Mouse (Mus musculus) neural tube, embryonic 12.5 days (tissue): ENCODE measurements around the gene Rtf2. TPM values are rescaled to one million over a fixed set of nuclear protein-coding genes. Genes with fewer than 3 reads are reported as not detected.

Source experiments
- ATAC-seq: fragments of 200-750 bp; cut with Nextera tagmentation; 2 replicates; pipeline ENCODE4 v1.8.0; 2017; ENCODE audit warnings: low read depth, mild to moderate bottlenecking, moderate TSS enrichment, moderate library complexity; ENCODE audit not compliant: low FRiP score
- H3K27ac ChIP-seq: fragments of 300-500 bp; sonication (generic); 2 replicates; pipeline ENCODE4 v1.5.1; 2016
- H3K27me3 ChIP-seq: fragments of 300-500 bp; sonication (generic); replicated peaks from 2 replicates; pipeline ENCODE4 v1.6.1; 2016; ENCODE audit warnings: mild to moderate bottlenecking
- H3K36me3 ChIP-seq: fragments of 300-500 bp; sonication (generic); 2 replicates; pipeline ENCODE4 v1.6.1; 2016; ENCODE audit warnings: mild to moderate bottlenecking
- H3K4me1 ChIP-seq: fragments of 300-500 bp; sonication (generic); 2 replicates; pipeline ENCODE4 v1.6.1; 2016
- H3K4me2 ChIP-seq: fragments of 300-500 bp; sonication (generic); replicated peaks from 2 replicates; pipeline ENCODE4 v1.6.1; 2016; ENCODE audit warnings: mild to moderate bottlenecking
- H3K4me3 ChIP-seq: fragments of 300-500 bp; sonication (generic); 2 replicates; pipeline ENCODE4 v1.5.1; 2016
- H3K9ac ChIP-seq: fragments of 300-500 bp; sonication (generic); 2 replicates; pipeline ENCODE4 v1.6.1; 2016; ENCODE audit warnings: mild to moderate bottlenecking
- H3K9me3 ChIP-seq: fragments of 300-500 bp; sonication (generic); 2 replicates; pipeline ENCODE4 v1.6.1; 2016; ENCODE audit warnings: mild to moderate bottlenecking
- WGBS: fragments of 180-500 bp; shearing (Covaris S2); methylation state at CpG from one replicate; pipeline ENCODE4 v1.1.7; 2016; 5-methylcytosine and 5-hydroxymethylcytosine counted together
- polyA plus RNA-seq: library from polyadenylated mRNA; unstranded; fragments of >200 nt; fragmentation: Nextera tagmentation; extraction: Ambion mirVana; gene quantifications from 2 replicates; pipeline ENCODE4 v1.2.1, GENCODE M21; 2016

The Rtf2 gene
- polyA plus RNA-seq = 102 and 105 TPM in 2 replicates

GRCm38 (mm10) chr2:172439843-172440639 lies at the start of gene Rtf2:
Gene Rtf2, plus strand, starts transcription at chr2:172440556.
- no peak within 1 kb of the TSS for H3K27ac ChIP-seq
- H3K36me3 ChIP-seq = peaks cover 4% of the 10 kb centered on the region
- H3K27me3 ChIP-seq = no peaks in the 10 kb centered on the region
- H3K4me1 ChIP-seq = peaks cover 19% of the 10 kb centered on the region
- peak within 1 kb of the TSS; percentile 64 for H3K4me3 ChIP-seq
- peak within 1 kb of the TSS; percentile 94 for H3K4me2 ChIP-seq
- peak; percentile 98 for ATAC-seq
- no peaks in the 10 kb centered on the region for H3K9me3 ChIP-seq
- H3K9ac ChIP-seq = peak within 1 kb of the TSS; percentile 67
- WGBS = 3% methylated on average over 35 of the region's 35 CpGs

- no peak for ATAC-seq
These were observed 48.3 kb upstream of the Rtf2 start for GRCm38 (mm10) chr2:172392041-172392521.

GRCm38 (mm10) chr2:172393391-172394051 lies 46.8 kb upstream of the Rtf2 start, which contains the start of gene Cass4:
Gene Cass4, plus strand, starts transcription at chr2:172393794.
- no peak for ATAC-seq
- 41% methylated on average over 13 of the region's 13 CpGs for WGBS
- Histone ChIP-seq H3K36me3 (no peaks in the 10 kb centered on the region), H3K4me2 (no peak within 1 kb of the TSS), H3K27ac (no peak within 1 kb of the TSS), H3K9me3 (no peaks in the 10 kb centered on the region), H3K4me3 (no peak within 1 kb of the TSS), H3K4me1 (peaks cover 6% of the 10 kb centered on the region; the same call in 1 of the 2 replicates), H3K27me3 (no peaks in the 10 kb centered on the region), H3K9ac (no peak within 1 kb of the TSS)

More at GRCm38 (mm10) chr2:172392041-172392521, 48.3 kb upstream of the Rtf2 start:
- Histone ChIP-seq H3K27me3 (no peaks in the 10 kb centered on the region), H3K9ac (no peak overlapping the region), H3K36me3 (no peaks in the 10 kb centered on the region), H3K4me3 (no peak overlapping the region), H3K27ac (no peak overlapping the region), H3K4me1 (peaks cover 6% of the 10 kb centered on the region; the same call in 1 of the 2 replicates), H3K4me2 (no peak overlapping the region), H3K9me3 (no peaks in the 10 kb centered on the region)
- 71% methylated on average over 10 of the region's 10 CpGs for WGBS

GRCm38 (mm10) chr2:172394052-172394392 lies 46.3 kb upstream of the Rtf2 start:
- 72% methylated on average over 2 of the region's 2 CpGs for WGBS

GRCm38 (mm10) chr2:172394671-172395070 lies 45.7 kb upstream of the Rtf2 start:
- Histone ChIP-seq H3K4me3 (no peak overlapping the region), H3K9ac (no peak overlapping the region), H3K9me3 (no peaks in the 10 kb centered on the region), H3K4me1 (peaks cover 6% of the 10 kb centered on the region; the same call in 1 of the 2 replicates), H3K36me3 (no peaks in the 10 kb centered on the region), H3K4me2 (no peak overlapping the region), H3K27ac (no peak overlapping the region), H3K27me3 (no peaks in the 10 kb centered on the region)
- WGBS = 64% methylated on average over 4 of the region's 4 CpGs
- no peak for ATAC-seq

More at GRCm38 (mm10) chr2:172394052-172394392, 46.3 kb upstream of the Rtf2 start:
- H3K27ac ChIP-seq = no peak overlapping the region
- H3K27me3 ChIP-seq = no peaks in the 10 kb centered on the region
- no peak for ATAC-seq
- no peaks in the 10 kb centered on the region for H3K36me3 ChIP-seq
- H3K4me2 ChIP-seq = no peak overlapping the region
- H3K4me1 ChIP-seq = peaks cover 6% of the 10 kb centered on the region; the same call in 1 of the 2 replicates
- no peak overlapping the region for H3K9ac ChIP-seq
- no peaks in the 10 kb centered on the region for H3K9me3 ChIP-seq
- no peak overlapping the region for H3K4me3 ChIP-seq

DNA sequence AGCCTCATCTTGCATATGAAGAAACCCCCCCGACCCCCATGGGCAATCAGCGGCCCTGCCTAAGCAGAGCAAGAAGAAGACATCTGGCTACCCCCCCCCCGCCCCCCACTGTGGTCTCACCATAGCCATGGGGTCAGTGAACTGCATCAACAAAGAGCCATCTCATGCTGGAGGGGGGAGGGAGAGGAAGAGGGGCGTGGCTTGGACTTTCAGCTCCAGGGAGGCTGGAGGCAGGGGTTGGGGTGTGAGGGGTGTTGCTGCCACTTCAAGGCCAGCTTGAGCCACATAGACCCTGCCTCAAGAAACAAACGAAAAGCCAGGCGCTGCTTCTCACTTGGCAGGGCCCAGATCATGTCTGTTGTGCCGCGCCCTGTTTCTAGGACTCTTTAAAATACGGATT lies 44.4 kb upstream of the Rtf2 start:
- no peak overlapping the region for H3K4me3 ChIP-seq

GRCm38 (mm10) chr2:172399901-172400300 lies 40.5 kb upstream of the Rtf2 start:
- H3K4me2 ChIP-seq = no peak overlapping the region
- H3K27ac ChIP-seq = no peak overlapping the region
- WGBS = 35% methylated on average over 9 of the region's 9 CpGs
- ATAC-seq = 0 out of 2 replicates have a peak, but pooled peaks have one; percentile 17
- no peaks in the 10 kb centered on the region for H3K36me3 ChIP-seq
- H3K27me3 ChIP-seq = no peaks in the 10 kb centered on the region
- H3K9ac ChIP-seq = no peak overlapping the region
- H3K4me3 ChIP-seq = no peak overlapping the region
- H3K4me1 ChIP-seq = peaks cover 6% of the 10 kb centered on the region; the same call in 1 of the 2 replicates
- no peaks in the 10 kb centered on the region for H3K9me3 ChIP-seq

More for the DNA sequence above, 44.4 kb upstream of the Rtf2 start:
- Histone ChIP-seq H3K9me3 (no peaks in the 10 kb centered on the region), H3K36me3 (no peaks in the 10 kb centered on the region), H3K4me2 (0 out of 2 replicates have a peak overlapping the region, but pooled peaks have one; percentile 9), H3K4me1 (peaks cover 6% of the 10 kb centered on the region; the same call in 1 of the 2 replicates), H3K27me3 (no peaks in the 10 kb centered on the region), H3K9ac (no peak overlapping the region), H3K27ac (no peak overlapping the region)
- no peak for ATAC-seq
- WGBS = 40% methylated on average over 9 of the region's 9 CpGs

DNA sequence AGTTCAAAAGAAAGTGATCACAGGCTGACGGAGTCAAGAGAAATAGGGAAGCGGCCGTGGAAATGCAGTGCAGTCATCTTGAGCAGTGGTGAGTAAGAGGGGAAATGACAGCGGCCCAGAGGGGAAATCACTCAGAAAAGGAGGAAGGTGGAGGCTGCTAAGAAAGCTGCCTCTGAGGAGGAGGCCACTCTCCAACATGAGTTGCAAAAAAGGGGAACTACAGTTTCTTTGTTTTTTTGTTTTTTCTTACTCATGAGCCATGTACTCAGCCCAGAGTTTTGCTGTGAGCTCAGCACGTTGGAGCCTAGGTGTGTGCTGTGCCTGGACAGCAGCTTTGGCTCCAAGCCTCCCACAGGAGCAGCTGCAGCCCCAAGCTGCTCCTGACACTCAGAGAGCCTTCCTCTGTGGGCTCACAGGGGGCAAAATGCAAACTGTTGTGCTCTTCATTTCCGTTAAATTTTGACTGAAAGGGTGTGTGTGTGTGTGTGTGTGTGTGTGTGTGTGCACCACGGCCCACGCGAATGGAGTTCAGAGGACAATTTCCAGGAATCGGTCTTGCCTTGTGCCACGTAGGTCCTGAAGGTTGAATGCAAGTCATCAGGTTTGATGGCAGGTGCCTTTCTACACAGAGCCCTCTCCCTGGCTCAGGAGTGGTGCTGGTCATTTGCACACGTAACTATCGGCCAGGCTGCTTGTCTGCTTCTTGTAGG lies 39.1 kb upstream of the Rtf2 start:
- Histone ChIP-seq H3K9ac (no peak overlapping the region), H3K9me3 (no peaks in the 10 kb centered on the region), H3K27me3 (no peaks in the 10 kb centered on the region), H3K36me3 (no peaks in the 10 kb centered on the region), H3K4me1 (no peaks in the 10 kb centered on the region), H3K4me2 (no peak overlapping the region), H3K4me3 (no peak overlapping the region), H3K27ac (no peak overlapping the region)
- 72% methylated on average over 13 of the region's 13 CpGs for WGBS
- ATAC-seq = no peak

GRCm38 (mm10) chr2:172404239-172404638 lies 36.1 kb upstream of the Rtf2 start:
- WGBS = 60% methylated on average over 7 of the region's 7 CpGs
- Histone ChIP-seq H3K27me3 (no peaks in the 10 kb centered on the region), H3K9me3 (no peaks in the 10 kb centered on the region), H3K4me3 (no peak overlapping the region), H3K9ac (no peak overlapping the region), H3K4me1 (no peaks in the 10 kb centered on the region), H3K27ac (no peak overlapping the region), H3K36me3 (no peaks in the 10 kb centered on the region), H3K4me2 (no peak overlapping the region)
- no peak for ATAC-seq

GRCm38 (mm10) chr2:172405011-172405410 lies 35.3 kb upstream of the Rtf2 start:
- H3K27ac ChIP-seq = no peak overlapping the region
- no peaks in the 10 kb centered on the region for H3K9me3 ChIP-seq
- WGBS = 78% methylated on average over 3 of the region's 3 CpGs
- H3K36me3 ChIP-seq = no peaks in the 10 kb centered on the region
- no peak overlapping the region for H3K9ac ChIP-seq
- no peak for ATAC-seq
- H3K4me2 ChIP-seq = no peak overlapping the region
- no peaks in the 10 kb centered on the region for H3K27me3 ChIP-seq
- no peak overlapping the region for H3K4me3 ChIP-seq
- no peaks in the 10 kb centered on the region for H3K4me1 ChIP-seq

DNA sequence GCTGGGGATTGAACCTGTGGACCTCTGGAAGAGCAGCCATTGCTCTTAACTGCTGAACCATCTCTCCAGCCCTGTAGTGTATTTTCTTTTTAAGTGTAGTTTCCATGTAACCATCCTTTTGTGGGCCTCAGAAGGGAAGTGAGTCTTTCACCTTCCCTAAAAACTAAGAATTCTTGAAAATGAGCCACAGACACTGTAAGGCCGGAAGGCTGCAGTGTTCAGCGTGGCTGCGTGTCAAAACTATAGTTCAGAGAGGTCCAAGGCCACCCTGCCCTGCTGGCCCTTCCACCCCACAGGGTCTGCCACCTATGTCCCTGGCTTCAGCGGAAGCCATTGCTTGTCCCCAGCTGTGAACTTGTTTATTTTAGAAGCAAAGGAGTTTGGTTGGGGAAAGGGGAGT lies 34.2 kb upstream of the Rtf2 start:
- Histone ChIP-seq H3K4me2 (no peak overlapping the region), H3K36me3 (no peaks in the 10 kb centered on the region), H3K27me3 (no peaks in the 10 kb centered on the region), H3K4me1 (no peaks in the 10 kb centered on the region), H3K9me3 (no peaks in the 10 kb centered on the region), H3K27ac (no peak overlapping the region), H3K4me3 (no peak overlapping the region), H3K9ac (no peak overlapping the region)
- 82% methylated on average over 4 of the region's 4 CpGs for WGBS
- ATAC-seq = no peak

DNA sequence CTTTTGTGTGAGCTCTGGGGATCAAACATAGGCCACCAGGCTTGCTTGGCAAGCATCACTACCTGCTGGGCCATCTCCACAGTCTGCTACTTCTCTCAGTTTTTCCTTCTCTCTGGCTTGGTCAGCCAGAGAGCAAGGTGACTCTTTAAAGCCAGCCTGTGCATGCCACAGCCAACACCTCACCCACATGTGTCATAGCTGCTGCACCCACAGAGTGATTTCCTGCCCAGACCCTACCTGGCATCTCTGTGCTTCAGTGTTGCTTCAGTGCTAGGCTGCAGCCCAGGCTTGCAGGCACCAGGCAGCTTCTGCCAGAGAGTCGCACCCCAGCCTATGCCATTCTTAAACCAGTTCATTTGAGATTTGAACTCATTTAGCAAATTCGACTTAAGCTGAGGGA lies 32.9 kb upstream of the Rtf2 start:
- 79% methylated on average over 2 of the region's 2 CpGs for WGBS
- Histone ChIP-seq H3K9ac (no peak overlapping the region), H3K4me1 (0 out of 2 replicates have a peak, but pooled peaks cover under 1% of the 10 kb centered on the region), H3K4me3 (no peak overlapping the region), H3K9me3 (no peaks in the 10 kb centered on the region), H3K4me2 (no peak overlapping the region), H3K27ac (no peak overlapping the region), H3K36me3 (no peaks in the 10 kb centered on the region), H3K27me3 (no peaks in the 10 kb centered on the region)
- no peak for ATAC-seq
